Mouse (Mus musculus): ENCODE results near the gene Snrpb. TPM values are rescaled to one million over a fixed set of nuclear protein-coding genes. Genes with fewer than 3 reads are reported as not detected.

Snrpb gene
- polyA plus RNA-seq, 1 experiment from 2014 or later, result 349 TPM

GRCm38 (mm10) chr2:130155851-130156250, 23.4 kb downstream of the Snrpb start:
- H3K27me3 ChIP-seq (ENCODE audit: control insufficient read depth, insufficient read depth, low read length), result no peaks in the 10 kb centered on the region
- H3K4me2 ChIP-seq (ENCODE audit: low read length), result no peak overlapping the region
- no peak for DNase-seq
- H3K9me3 ChIP-seq (ENCODE audit: control insufficient read depth, low read length), result no peaks in the 10 kb centered on the region
- no peak overlapping the region for H3K27ac ChIP-seq (replicated peaks; ENCODE audit: low read depth, low read length)
- no peak overlapping the region for H3K4me3 ChIP-seq (replicated peaks; ENCODE audit: low read depth, low read length)
- H3K36me3 ChIP-seq (ENCODE audit: control insufficient read depth, insufficient read depth, low read length), result no peaks in the 10 kb centered on the region
- H3K4me1 ChIP-seq (ENCODE audit: control insufficient read depth, insufficient read depth, low read length), result no peaks in the 10 kb centered on the region
- no peak overlapping the region for H3K9ac ChIP-seq (replicated peaks; ENCODE audit: low read length)
- no peak for ATAC-seq (ENCODE audit: low FRiP score, low TSS enrichment)

- Histone ChIP-seq H3K27me3 (ENCODE audit: control insufficient read depth, insufficient read depth, low read length) (no peaks in the 10 kb centered on the region), H3K36me3 (ENCODE audit: control insufficient read depth, insufficient read depth, low read length) (no peaks in the 10 kb centered on the region), H3K9me3 (ENCODE audit: control insufficient read depth, low read length) (no peaks in the 10 kb centered on the region), H3K9ac (replicated peaks; ENCODE audit: low read length) (no peak overlapping the region), H3K4me2 (ENCODE audit: low read length) (no peak overlapping the region), H3K27ac (replicated peaks; ENCODE audit: low read depth, low read length) (no peak overlapping the region), H3K4me3 (replicated peaks; ENCODE audit: low read depth, low read length) (no peak overlapping the region), H3K4me1 (ENCODE audit: control insufficient read depth, insufficient read depth, low read length) (no peaks in the 10 kb centered on the region)
- WGBS, result 73% methylated on average over 3 of the region's 3 CpGs
- no peak for ATAC-seq (ENCODE audit: low FRiP score, low TSS enrichment)
- DNase-seq, result no peak
Observed at GRCm38 (mm10) chr2:130155171-130155570, 24.0 kb downstream of the Snrpb start.

DNA sequence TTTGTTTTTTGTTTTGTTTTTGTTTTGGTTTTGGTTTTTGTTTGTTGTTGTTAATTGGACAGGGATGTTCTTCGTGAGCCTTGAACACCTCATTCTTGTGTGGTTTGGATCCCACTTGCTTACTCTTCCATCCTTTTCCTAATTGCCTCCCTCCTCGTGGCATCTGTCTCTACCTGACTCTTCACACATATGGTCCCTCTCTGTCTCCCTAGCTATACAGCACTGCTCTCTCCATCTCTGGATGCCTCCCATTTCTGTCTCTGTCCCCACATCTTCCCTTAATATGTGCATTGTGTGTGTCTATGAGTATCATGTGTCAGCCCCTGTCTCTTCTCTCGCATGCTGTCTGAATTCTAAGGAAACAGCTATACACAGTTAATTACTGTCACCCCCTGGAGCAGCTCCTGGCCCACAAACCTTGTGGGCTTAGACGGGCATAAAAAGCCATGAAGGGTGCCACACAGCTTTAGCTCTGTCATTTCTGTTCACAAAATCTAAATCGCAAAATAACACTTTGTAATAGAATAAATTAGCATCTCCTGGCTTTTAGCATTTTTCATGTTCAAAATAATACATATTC, 33.0 kb downstream of the Snrpb start:
- H3K4me1 ChIP-seq (ENCODE audit: control insufficient read depth, insufficient read depth, low read length), result no peaks in the 10 kb centered on the region
- DNase-seq (peak; percentile 9), ATAC-seq (ENCODE audit: low FRiP score, low TSS enrichment) (no peak)
- H3K27me3 ChIP-seq (ENCODE audit: control insufficient read depth, insufficient read depth, low read length), result no peaks in the 10 kb centered on the region
- H3K4me2 ChIP-seq (ENCODE audit: low read length), result no peak overlapping the region
- H3K9ac ChIP-seq (replicated peaks; ENCODE audit: low read length), result no peak overlapping the region
- H3K9me3 ChIP-seq (ENCODE audit: control insufficient read depth, low read length), result no peaks in the 10 kb centered on the region
- no peaks in the 10 kb centered on the region for H3K36me3 ChIP-seq (ENCODE audit: control insufficient read depth, insufficient read depth, low read length)
- H3K27ac ChIP-seq (replicated peaks; ENCODE audit: low read depth, low read length), result no peak overlapping the region
- 67% methylated on average over 5 of the region's 5 CpGs for WGBS
- H3K4me3 ChIP-seq (replicated peaks; ENCODE audit: low read depth, low read length), result no peak overlapping the region

- H3K27ac ChIP-seq (replicated peaks; ENCODE audit: low read depth, low read length), result no peak overlapping the region
- DNase-seq, result no peak
Observed at GRCm38 (mm10) chr2:130144703-130145324, 34.4 kb downstream of the Snrpb start.

DNA sequence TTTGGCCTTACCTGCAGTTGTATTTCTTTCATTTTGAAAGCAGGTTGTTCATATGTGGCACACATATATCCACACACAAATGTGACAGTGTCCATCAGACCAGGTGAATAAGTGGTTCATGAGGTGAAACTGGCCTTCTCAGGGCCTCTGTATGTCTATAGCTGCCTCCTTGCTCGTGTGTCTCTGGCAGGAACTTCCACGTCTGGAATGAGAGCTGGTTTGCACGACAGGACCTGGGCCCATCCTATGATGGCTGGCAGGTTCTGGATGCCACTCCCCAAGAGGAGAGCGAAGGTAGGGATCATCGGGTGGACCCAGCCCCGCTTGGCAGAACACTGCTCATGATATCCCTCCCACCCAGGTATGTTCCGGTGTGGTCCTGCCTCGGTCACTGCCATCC, 36.2 kb downstream of the Snrpb start:
- Histone ChIP-seq H3K9ac (replicated peaks; ENCODE audit: low read length) (no peak overlapping the region), H3K4me3 (replicated peaks; ENCODE audit: low read depth, low read length) (no peak overlapping the region), H3K9me3 (ENCODE audit: control insufficient read depth, low read length) (no peaks in the 10 kb centered on the region), H3K27ac (replicated peaks; ENCODE audit: low read depth, low read length) (no peak overlapping the region), H3K36me3 (ENCODE audit: control insufficient read depth, insufficient read depth, low read length) (no peaks in the 10 kb centered on the region), H3K27me3 (ENCODE audit: control insufficient read depth, insufficient read depth, low read length) (no peaks in the 10 kb centered on the region), H3K4me2 (ENCODE audit: low read length) (no peak overlapping the region), H3K4me1 (ENCODE audit: control insufficient read depth, insufficient read depth, low read length) (no peaks in the 10 kb centered on the region)
- ATAC-seq (ENCODE audit: low FRiP score, low TSS enrichment) (no peak), DNase-seq (no peak)
- 89% methylated on average over 8 of the region's 8 CpGs for WGBS

More at GRCm38 (mm10) chr2:130144703-130145324, 34.4 kb downstream of the Snrpb start:
- no peak overlapping the region for H3K9ac ChIP-seq (replicated peaks; ENCODE audit: low read length)
- no peaks in the 10 kb centered on the region for H3K36me3 ChIP-seq (ENCODE audit: control insufficient read depth, insufficient read depth, low read length)
- H3K4me3 ChIP-seq (replicated peaks; ENCODE audit: low read depth, low read length), result no peak overlapping the region
- no peaks in the 10 kb centered on the region for H3K4me1 ChIP-seq (ENCODE audit: control insufficient read depth, insufficient read depth, low read length)
- ATAC-seq (ENCODE audit: low FRiP score, low TSS enrichment), result no peak
- 89% methylated on average over 23 of the region's 23 CpGs for WGBS
- no peaks in the 10 kb centered on the region for H3K9me3 ChIP-seq (ENCODE audit: control insufficient read depth, low read length)
- no peaks in the 10 kb centered on the region for H3K27me3 ChIP-seq (ENCODE audit: control insufficient read depth, insufficient read depth, low read length)
- no peak overlapping the region for H3K4me2 ChIP-seq (ENCODE audit: low read length)

- no peaks in the 10 kb centered on the region for H3K9me3 ChIP-seq (ENCODE audit: control insufficient read depth, low read length)
- DNase-seq, result no peak
- WGBS, result 70% methylated on average over 1 of the region's 1 CpGs
- no peaks in the 10 kb centered on the region for H3K27me3 ChIP-seq (ENCODE audit: control insufficient read depth, insufficient read depth, low read length)
- no peak overlapping the region for H3K4me2 ChIP-seq (ENCODE audit: low read length)
- H3K4me3 ChIP-seq (replicated peaks; ENCODE audit: low read depth, low read length), result no peak overlapping the region
- ATAC-seq (ENCODE audit: low FRiP score, low TSS enrichment), result no peak
- no peak overlapping the region for H3K27ac ChIP-seq (replicated peaks; ENCODE audit: low read depth, low read length)
- no peak overlapping the region for H3K9ac ChIP-seq (replicated peaks; ENCODE audit: low read length)
- H3K4me1 ChIP-seq (ENCODE audit: control insufficient read depth, insufficient read depth, low read length), result peaks cover 10% of the 10 kb centered on the region
- no peaks in the 10 kb centered on the region for H3K36me3 ChIP-seq (ENCODE audit: control insufficient read depth, insufficient read depth, low read length)
Observed at GRCm38 (mm10) chr2:130129687-130130086, 49.5 kb downstream of the Snrpb start.

- WGBS, result 53% methylated on average over 1 of the region's 1 CpGs
- Histone ChIP-seq H3K9ac (replicated peaks; ENCODE audit: low read length) (no peak overlapping the region), H3K9me3 (ENCODE audit: control insufficient read depth, low read length) (no peaks in the 10 kb centered on the region), H3K27me3 (ENCODE audit: control insufficient read depth, insufficient read depth, low read length) (no peaks in the 10 kb centered on the region), H3K36me3 (ENCODE audit: control insufficient read depth, insufficient read depth, low read length) (no peaks in the 10 kb centered on the region), H3K27ac (replicated peaks; ENCODE audit: low read depth, low read length) (peak overlapping the region; percentile 70), H3K4me2 (ENCODE audit: low read length) (no peak overlapping the region), H3K4me3 (replicated peaks; ENCODE audit: low read depth, low read length) (no peak overlapping the region), H3K4me1 (ENCODE audit: control insufficient read depth, insufficient read depth, low read length) (peaks cover 10% of the 10 kb centered on the region)
- ATAC-seq (ENCODE audit: low FRiP score, low TSS enrichment) (no peak), DNase-seq (peak; percentile 9)
Observed at GRCm38 (mm10) chr2:130126073-130126472, 53.1 kb downstream of the Snrpb start.

DNA sequence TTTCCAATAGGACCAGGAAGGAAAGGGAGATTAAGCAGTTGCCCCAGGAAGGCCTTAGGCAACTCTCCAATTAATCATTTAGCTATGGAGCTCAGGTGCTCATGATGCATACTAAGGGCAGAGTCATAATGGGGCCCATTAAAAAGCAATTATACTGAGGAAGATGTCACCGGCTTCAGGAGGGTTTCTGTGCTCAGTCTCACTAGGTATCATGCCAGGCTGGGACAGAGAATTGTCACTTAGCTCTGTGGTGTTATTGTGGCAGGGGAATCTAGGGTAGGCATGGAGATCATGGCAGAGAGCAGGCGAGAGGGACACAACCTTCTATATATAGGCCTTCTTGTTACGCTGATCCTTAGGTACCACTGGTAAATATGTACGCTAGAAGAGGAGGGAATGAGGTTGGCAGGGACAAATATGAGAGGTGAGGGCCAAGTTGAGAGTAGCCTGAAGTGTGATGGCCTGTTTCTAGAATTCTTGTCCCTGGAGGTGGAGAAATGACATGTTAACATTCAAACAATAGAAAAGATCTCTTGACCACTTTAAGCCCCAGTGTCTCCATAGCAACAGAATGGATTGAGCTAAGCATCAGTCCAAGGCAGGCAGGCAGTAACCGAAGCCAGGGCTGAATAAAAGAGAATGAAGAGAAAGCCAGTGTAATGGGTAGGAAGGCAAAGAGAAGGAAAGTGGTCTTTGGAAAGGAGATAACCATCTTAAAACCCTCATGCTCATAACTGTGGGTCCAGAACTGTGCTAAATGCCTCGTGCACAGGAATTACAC, 53.7 kb downstream of the Snrpb start:
- Histone ChIP-seq H3K4me1 (ENCODE audit: control insufficient read depth, insufficient read depth, low read length) (peaks cover 10% of the 10 kb centered on the region), H3K4me2 (ENCODE audit: low read length) (no peak overlapping the region), H3K27me3 (ENCODE audit: control insufficient read depth, insufficient read depth, low read length) (no peaks in the 10 kb centered on the region), H3K27ac (replicated peaks; ENCODE audit: low read depth, low read length) (peak overlapping the region; percentile 70), H3K9ac (replicated peaks; ENCODE audit: low read length) (no peak overlapping the region), H3K4me3 (replicated peaks; ENCODE audit: low read depth, low read length) (no peak overlapping the region), H3K36me3 (ENCODE audit: control insufficient read depth, insufficient read depth, low read length) (no peaks in the 10 kb centered on the region), H3K9me3 (ENCODE audit: control insufficient read depth, low read length) (no peaks in the 10 kb centered on the region)
- 42% methylated on average over 6 of the region's 6 CpGs for WGBS
- peak; percentile 71 for DNase-seq
- no peak for ATAC-seq (ENCODE audit: low FRiP score, low TSS enrichment)

All from midbrain, embryonic 14.5 days (tissue).